9 mouse cellular contexts compared by ENCODE assay signal in the genomic region with DNA sequence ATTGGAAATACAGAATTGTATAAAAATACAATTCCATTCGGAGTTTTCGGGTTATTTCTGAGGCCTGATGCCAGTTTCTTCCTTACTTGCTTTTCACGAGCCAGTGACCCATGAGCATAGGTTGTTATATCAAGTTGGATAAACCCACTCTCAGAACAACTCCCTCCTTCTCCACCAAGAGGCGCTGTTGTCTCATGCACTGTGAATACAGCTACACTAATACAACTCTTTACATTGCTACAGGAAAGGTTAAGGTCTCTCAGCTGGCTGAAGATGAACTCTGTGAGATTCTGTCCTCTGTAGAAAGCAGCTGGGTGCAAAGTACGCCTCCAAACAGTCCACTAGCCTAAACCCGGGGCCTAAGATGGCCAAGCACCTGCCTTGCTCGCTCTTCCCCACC. TPM values are rescaled to one million over a fixed set of nuclear protein-coding genes. Genes with fewer than 3 reads are reported as not detected.
A peak's percentile ranks its signal among the peaks of the same experiment; 100 is the strongest.
DNase-seq lines count a peak whose midpoint lies in the region; ATAC-seq lines count a peak whose summit lies in the region.
"Had no signal": no experiment of that assay in that cellular context is flagged by ENCODE, and none has a peak within 500 bp of the region (broad histone marks: within the 10 kb centered on the region; RNA-seq: fewer than 3 reads in every experiment).

No protein-coding gene starts in this region.

- no peak overlapping the region for H3K4me2 ChIP-seq in hindbrain, embryonic 15.5 days
- H3K4me2 ChIP-seq: midbrain, embryonic 12.5 days had no signal

- no peak overlapping the region for H3K27ac ChIP-seq in heart, embryonic 10.5 days
- no peak overlapping the region for H3K27ac ChIP-seq in hindbrain, embryonic 15.5 days (replicated peaks)
- H3K27ac ChIP-seq: midbrain, embryonic 12.5 days had no signal

- no peaks in the 10 kb centered on the region for H3K9me3 ChIP-seq in heart, embryonic 10.5 days
- H3K9me3 ChIP-seq in hindbrain, embryonic 15.5 days: no peaks in the 10 kb centered on the region
- H3K9me3 ChIP-seq: midbrain, embryonic 12.5 days had no signal

- no peak overlapping the region for H3K9ac ChIP-seq in hindbrain, embryonic 15.5 days
- H3K9ac ChIP-seq: midbrain, embryonic 12.5 days had no signal

- peaks cover 9% of the 10 kb centered on the region for H3K27me3 ChIP-seq in heart, embryonic 10.5 days (ENCODE audit: insufficient read depth, poor library complexity, severe bottlenecking)
- H3K27me3 ChIP-seq in hindbrain, embryonic 15.5 days: no peaks in the 10 kb centered on the region

- peak; percentile 91 for DNase-seq in heart, adult 11 months
- DNase-seq in heart, embryonic 10.5 days (ENCODE audit: low spot score): no peak
- peak; percentile 77 for DNase-seq in MN1 (ENCODE audit: low spot score)
- peak; percentile 55 for DNase-seq in left cerebral cortex, adult 8-10 months (ENCODE audit: low spot score in 2 of 2)
- peak; percentile 68 for DNase-seq in mesoderm, embryonic 11.5 days (ENCODE audit: low read depth, low spot score)
- peak; percentile 44 for DNase-seq in testis, postnatal 14 days (ENCODE audit: low spot score)

- no peaks in the 10 kb centered on the region for H3K36me3 ChIP-seq in heart, embryonic 10.5 days
- H3K36me3 ChIP-seq in hindbrain, embryonic 15.5 days: no peaks in the 10 kb centered on the region
- H3K36me3 ChIP-seq: midbrain, embryonic 12.5 days had no signal

- ATAC-seq in common myeloid progenitor, adult 5-6 weeks (replicated peaks; ENCODE audit: low read depth, poor library complexity, severe bottlenecking): peak; percentile 90
- ATAC-seq in hindbrain, embryonic 15.5 days (ENCODE audit: low FRiP score, low read depth): 0 out of 2 replicates have a peak, but pooled peaks have one; percentile 39

- H3K4me1 ChIP-seq in heart, embryonic 10.5 days: peaks cover 8% of the 10 kb centered on the region; the same call in 1 of the 2 replicates
- H3K4me1 ChIP-seq in hindbrain, embryonic 15.5 days (replicated peaks): no peaks in the 10 kb centered on the region
- H3K4me1 ChIP-seq: midbrain, embryonic 12.5 days had no signal

- H3K4me3 ChIP-seq in heart, embryonic 10.5 days: no peak overlapping the region
- H3K4me3 ChIP-seq in hindbrain, embryonic 15.5 days: no peak overlapping the region
- H3K4me3 ChIP-seq: midbrain, embryonic 12.5 days had no signal

- 55% methylated on average over 7 of the region's 7 CpGs for WGBS in heart, embryonic 10.5 days
- WGBS in hindbrain, embryonic 15.5 days: 62% methylated on average over 7 of the region's 7 CpGs

RNA-seq across cellular contexts. Expression of gene Clec3b, which starts 8.6 kb away (rescaled TPM):
- not detected in 2 replicates for polyA plus RNA-seq in heart, embryonic 10.5 days (2016; fragmentation: Nextera tagmentation; extraction: Ambion mirVana)
- 2.1 TPM in 1 of 2 replicates, not detected in the other for total RNA-seq in common myeloid progenitor, adult 5-6 weeks (2017)
- polyA plus RNA-seq in hindbrain, embryonic 15.5 days (2015; fragmentation: Nextera tagmentation; extraction: Ambion mirVana): 3.2 and 3.6 TPM in 2 replicates
- 1 to 10 TPM; 2.3 to 3.9 (median 2.7) TPM for total RNA-seq in left cerebral cortex, adult 8-10 months (2022)

RNA-seq across cellular contexts. Expression of gene Exosc7, which starts 46.3 kb away (rescaled TPM):
- 102 and 138 TPM in 2 replicates for polyA plus RNA-seq in heart, embryonic 10.5 days (2016; fragmentation: Nextera tagmentation; extraction: Ambion mirVana)
- total RNA-seq in common myeloid progenitor, adult 5-6 weeks (2017): 104 and 108 TPM in 2 replicates
- polyA plus RNA-seq in hindbrain, embryonic 15.5 days (2015; fragmentation: Nextera tagmentation; extraction: Ambion mirVana): 78.1 and 79.3 TPM in 2 replicates
- total RNA-seq in left cerebral cortex, adult 8-10 months (2022): 10 to 100 TPM; 34.7 to 46.4 (median 40.9) TPM

RNA-seq across cellular contexts. Expression of gene Zdhhc3, which starts 46.3 kb away (rescaled TPM):
- 63.7 and 63.9 TPM in 2 replicates for polyA plus RNA-seq in heart, embryonic 10.5 days (2016; fragmentation: Nextera tagmentation; extraction: Ambion mirVana)
- 43.1 and 45.2 TPM in 2 replicates for total RNA-seq in common myeloid progenitor, adult 5-6 weeks (2017)
- 87.1 and 93.5 TPM in 2 replicates for polyA plus RNA-seq in hindbrain, embryonic 15.5 days (2015; fragmentation: Nextera tagmentation; extraction: Ambion mirVana)
- total RNA-seq in left cerebral cortex, adult 8-10 months (2022): 10 to 100 TPM; 61.7 to 72.3 (median 68.8) TPM

RNA-seq across cellular contexts. Expression of gene Cdcp1, which starts 56.5 kb away (rescaled TPM):
- polyA plus RNA-seq in heart, embryonic 10.5 days (2016; fragmentation: Nextera tagmentation; extraction: Ambion mirVana): 0.74 and 3.0 TPM in 2 replicates
- total RNA-seq in common myeloid progenitor, adult 5-6 weeks (2017): 0.27 and 0.39 TPM in 2 replicates
- polyA plus RNA-seq in hindbrain, embryonic 15.5 days (2015; fragmentation: Nextera tagmentation; extraction: Ambion mirVana): 0.13 and 0.21 TPM in 2 replicates
- under 1 TPM; 0.11 to 0.44 (median 0.21) TPM for total RNA-seq in left cerebral cortex, adult 8-10 months (2022)
